Mouse (Mus musculus) forebrain, postnatal 0 days (tissue): ENCODE measurements around the gene Ccnc. TPM values are rescaled to one million over a fixed set of nuclear protein-coding genes. Genes with fewer than 3 reads are reported as not detected.
A peak's percentile ranks its signal among the peaks of the same experiment; 100 is the strongest.

Source experiments
- ATAC-seq: fragments of 200-750 bp; cut with Nextera tagmentation; 2 replicates; pipeline ENCODE4 v1.8.0; 2017; ENCODE audit warnings: mild to moderate bottlenecking, moderate library complexity
- DNase-seq: peaks from one replicate; pipeline ENCODE4 v3.0.0-alpha.2; 2015
- H3K27ac ChIP-seq: fragments of 300-500 bp; sonication (generic); 2 replicates; pipeline ENCODE4 v1.5.1; 2014; ENCODE audit warnings: low read depth, mild to moderate bottlenecking, antibody characterized with exemption, low read length, moderate library complexity, mixed read lengths
- H3K27me3 ChIP-seq: fragments of 300-500 bp; sonication (generic); 2 replicates; pipeline ENCODE4 v1.6.1; 2014; ENCODE audit warnings: mild to moderate bottlenecking, low read length, mixed read lengths; ENCODE audit not compliant: insufficient read depth
- H3K36me3 ChIP-seq: fragments of 300-500 bp; sonication (generic); 2 replicates; pipeline ENCODE4 v1.6.1; 2014; ENCODE audit warnings: mild to moderate bottlenecking, moderate library complexity; ENCODE audit not compliant: insufficient read depth
- H3K4me1 ChIP-seq: fragments of 300-500 bp; sonication (generic); 2 replicates; pipeline ENCODE4 v1.6.1; 2014; ENCODE audit warnings: antibody characterized with exemption; ENCODE audit not compliant: insufficient read depth
- H3K4me2 ChIP-seq: fragments of 300-500 bp; sonication (generic); 2 replicates; pipeline ENCODE4 v1.6.1; 2014; ENCODE audit warnings: low read depth, mild to moderate bottlenecking, moderate library complexity
- H3K4me3 ChIP-seq: fragments of 300-500 bp; sonication (generic); 2 replicates; pipeline ENCODE4 v1.5.1; 2014; ENCODE audit warnings: low read depth, low read length, mixed read lengths
- H3K9ac ChIP-seq: fragments of 300-500 bp; sonication (generic); 2 replicates; pipeline ENCODE4 v1.6.1; 2014; ENCODE audit warnings: mild to moderate bottlenecking
- H3K9me3 ChIP-seq: fragments of 300-500 bp; sonication (generic); 2 replicates; pipeline ENCODE4 v1.6.1; 2016; ENCODE audit warnings: low read length
- CTCF ChIP-seq: sonication (generic); IDR thresholded peaks from 2 replicates; pipeline ENCODE4 v1.5.1; 2016; ENCODE audit warnings: antibody characterized with exemption, control low read depth, low read depth
- WGBS: fragments of 180-500 bp; shearing (Covaris S2); extraction: QIAGEN DNeasy Blood & Tissue Kit; methylation state at CpG from one replicate; pipeline ENCODE4 v1.1.7; 2014; 5-methylcytosine and 5-hydroxymethylcytosine counted together
- polyA plus RNA-seq: library from polyadenylated mRNA; unstranded; fragments of >200 nt; fragmentation: Nextera tagmentation; extraction: Ambion mirVana; gene quantifications from 2 replicates; pipeline ENCODE4 v1.2.1, GENCODE M21; 2015
- total RNA-seq: library from RNA; depleted of rRNA; stranded (reverse); fragments of >200 nt; gene quantifications from 2 replicates; pipeline ENCODE4 v1.2.3, GENCODE M21; 2014

Ccnc gene
- total and polyA plus RNA-seq, 2 experiments from 2014 or later: 40.8 to 56.0 TPM

DNA sequence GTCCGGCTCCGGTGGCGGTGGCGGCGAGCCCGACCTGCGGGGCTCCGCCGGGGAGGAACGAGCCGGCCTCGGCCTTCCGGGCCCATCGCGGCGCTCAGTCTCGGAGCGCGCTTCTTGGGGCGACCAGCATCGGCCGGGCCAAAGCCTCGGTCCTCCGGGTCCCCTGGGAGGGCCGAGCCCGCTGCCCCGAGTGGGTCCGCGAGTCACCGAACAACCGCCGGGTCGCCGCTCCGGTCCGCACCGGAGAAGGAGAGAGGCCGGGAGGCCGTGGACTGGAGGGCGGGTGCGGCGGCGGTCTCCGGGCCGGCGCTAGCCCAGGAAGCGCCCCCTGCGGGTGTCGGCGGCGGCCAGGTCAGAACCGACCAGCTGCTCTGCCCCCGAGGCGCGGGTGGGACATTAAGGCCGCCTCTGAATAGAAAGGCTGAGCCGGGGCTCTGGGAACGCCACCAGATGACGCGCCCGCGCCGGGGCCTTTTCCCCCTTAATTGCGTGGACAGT, 38.7 kb upstream of the Ccnc start:
- H3K9me3 ChIP-seq: 0 out of 2 replicates have a peak, but pooled peaks cover 6% of the 10 kb centered on the region
- peaks cover 83% of the 10 kb centered on the region for H3K27me3 ChIP-seq
- 0 out of 2 replicates have a peak, but pooled peaks cover 4% of the 10 kb centered on the region for H3K4me1 ChIP-seq
- TF ChIP-seq CTCF: no peak
- H3K27ac ChIP-seq: no peak overlapping the region
- H3K4me2 ChIP-seq: peak overlapping the region; percentile 65
- H3K4me3 ChIP-seq: peak overlapping the region; percentile 35
- H3K36me3 ChIP-seq: no peaks in the 10 kb centered on the region
- DNase-seq: peak; percentile 39
- peak overlapping the region; percentile 14; the same call in 1 of the 2 replicates for H3K9ac ChIP-seq
- ATAC-seq: peak; percentile 36
- WGBS: under 1% methylated on average over 62 of the region's 64 CpGs

DNA sequence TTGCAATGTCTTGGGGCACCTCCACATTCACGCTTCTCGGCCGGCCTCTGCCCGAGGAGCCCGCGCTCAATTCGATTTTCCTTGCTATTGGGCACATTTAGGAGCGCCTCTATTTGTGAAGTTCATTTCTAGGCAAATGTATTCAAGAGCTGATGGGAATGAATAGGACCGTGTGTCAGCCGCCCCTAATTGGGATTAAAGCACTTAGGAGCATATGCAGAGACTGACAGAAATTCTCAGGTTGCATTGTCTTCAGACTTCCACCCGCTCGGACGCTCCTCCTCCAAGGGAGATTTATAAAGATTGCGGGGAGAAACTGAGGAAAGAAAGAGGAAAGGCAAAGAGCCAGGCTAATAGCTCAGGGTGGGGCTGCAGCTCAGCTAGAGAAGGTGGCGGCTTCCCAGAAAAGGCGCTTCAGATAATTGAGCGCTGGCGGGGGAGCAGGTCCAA, 38.0 kb upstream of the Ccnc start:
- Histone ChIP-seq H3K36me3 (no peaks in the 10 kb centered on the region), H3K27me3 (peaks cover 76% of the 10 kb centered on the region), H3K9me3 (0 out of 2 replicates have a peak, but pooled peaks cover 6% of the 10 kb centered on the region), H3K4me3 (no peak overlapping the region; the same call in 1 of the 2 replicates), H3K9ac (no peak overlapping the region), H3K4me2 (peak overlapping the region; percentile 65; the same call in 1 of the 2 replicates), H3K27ac (no peak overlapping the region), H3K4me1 (0 out of 2 replicates have a peak, but pooled peaks cover 4% of the 10 kb centered on the region)
- TF ChIP-seq CTCF: no peak
- DNase-seq: peak; percentile 48
- ATAC-seq: no peak
- WGBS: under 1% methylated on average over 18 of the region's 18 CpGs

DNA sequence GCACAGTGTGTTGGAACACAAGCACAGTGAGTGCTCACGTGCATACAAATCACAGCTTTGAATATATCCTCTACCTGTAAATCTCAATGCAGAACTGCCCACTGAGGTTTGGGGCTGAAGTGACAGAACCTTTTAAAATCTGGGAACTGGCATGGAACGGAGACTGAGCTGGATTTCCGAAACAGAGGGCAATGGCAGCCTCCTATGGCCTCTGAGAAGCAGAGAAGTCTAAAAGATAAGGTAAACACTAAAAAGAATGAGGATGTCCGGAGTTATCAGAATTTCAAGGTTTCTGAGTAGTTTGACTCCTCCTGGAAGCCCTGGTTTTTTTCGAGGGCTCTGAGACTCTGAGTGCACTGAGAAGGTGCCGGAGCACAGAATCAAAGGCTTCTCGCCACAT, 37.3 kb upstream of the Ccnc start:
- no peak for TF ChIP-seq CTCF
- Histone ChIP-seq H3K27ac (no peak overlapping the region), H3K9me3 (0 out of 2 replicates have a peak, but pooled peaks cover 6% of the 10 kb centered on the region), H3K4me3 (no peak overlapping the region), H3K9ac (no peak overlapping the region), H3K4me1 (0 out of 2 replicates have a peak, but pooled peaks cover 4% of the 10 kb centered on the region), H3K36me3 (no peaks in the 10 kb centered on the region), H3K4me2 (no peak overlapping the region), H3K27me3 (peaks cover 68% of the 10 kb centered on the region)
- ATAC-seq (no peak), DNase-seq (peak; percentile 11)
- 5% methylated on average over 7 of the region's 7 CpGs for WGBS

DNA sequence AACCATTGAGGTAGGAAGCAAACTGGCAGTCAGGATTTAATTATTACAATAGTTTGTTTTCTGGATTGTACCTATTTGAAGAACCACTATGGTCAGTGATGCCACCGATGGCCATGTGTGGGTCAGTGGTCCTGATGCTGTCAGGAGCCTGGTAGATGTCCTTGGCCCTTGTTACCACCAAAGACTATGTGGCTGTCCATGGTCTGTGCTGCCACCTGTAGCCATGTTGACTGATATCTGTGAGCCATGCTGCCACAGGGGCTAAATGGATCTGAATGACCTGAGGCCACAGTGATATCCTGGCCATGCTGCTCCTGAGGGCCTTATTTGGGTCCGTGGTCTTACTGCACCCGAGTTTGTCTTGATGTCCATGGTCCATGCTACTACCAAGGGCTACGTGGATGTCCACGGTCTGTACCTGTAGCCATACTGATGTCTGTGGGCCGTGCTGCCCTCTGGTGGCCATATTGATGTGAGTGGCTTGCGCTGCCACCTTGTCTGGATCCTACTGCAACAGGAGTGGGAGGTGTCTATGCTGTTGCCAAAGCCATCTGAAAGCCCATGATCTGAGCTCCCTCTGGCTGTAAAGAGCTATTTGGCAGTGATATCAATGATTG, 31.8 kb upstream of the Ccnc start:
- no peak overlapping the region for H3K4me3 ChIP-seq
- H3K9me3 ChIP-seq: no peaks in the 10 kb centered on the region
- ATAC-seq (peak; percentile 48), DNase-seq (peak; percentile 41)
- H3K9ac ChIP-seq: no peak overlapping the region
- peaks cover 25% of the 10 kb centered on the region for H3K27me3 ChIP-seq
- H3K4me1 ChIP-seq: no peaks in the 10 kb centered on the region
- H3K36me3 ChIP-seq: no peaks in the 10 kb centered on the region
- WGBS: 27% methylated on average over 7 of the region's 7 CpGs
- peak; percentile 79 for TF ChIP-seq CTCF
- no peak overlapping the region for H3K27ac ChIP-seq
- no peak overlapping the region for H3K4me2 ChIP-seq

DNA sequence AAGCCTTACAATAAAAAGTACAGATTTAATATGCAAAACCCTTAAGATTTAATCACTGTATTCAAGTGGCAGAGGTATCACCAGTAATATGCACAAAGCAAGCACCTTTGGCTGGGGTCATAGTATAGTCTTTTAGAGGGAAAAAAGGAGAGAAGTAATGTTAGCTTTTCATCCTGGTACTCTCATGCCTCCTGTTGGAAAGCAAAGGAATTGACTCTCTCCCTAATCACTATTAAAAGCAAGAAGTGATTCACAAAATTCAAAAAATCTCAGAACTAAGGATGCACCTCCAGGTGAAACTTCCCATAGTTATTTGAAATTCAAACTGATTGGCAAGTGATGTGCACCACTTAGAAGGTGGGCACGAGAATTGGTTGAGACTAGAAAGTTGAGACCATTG, 22.5 kb upstream of the Ccnc start:
- peak; percentile 40 for TF ChIP-seq CTCF
- 60% methylated on average over 1 of the region's 1 CpGs for WGBS
- ATAC-seq: no peak

DNA sequence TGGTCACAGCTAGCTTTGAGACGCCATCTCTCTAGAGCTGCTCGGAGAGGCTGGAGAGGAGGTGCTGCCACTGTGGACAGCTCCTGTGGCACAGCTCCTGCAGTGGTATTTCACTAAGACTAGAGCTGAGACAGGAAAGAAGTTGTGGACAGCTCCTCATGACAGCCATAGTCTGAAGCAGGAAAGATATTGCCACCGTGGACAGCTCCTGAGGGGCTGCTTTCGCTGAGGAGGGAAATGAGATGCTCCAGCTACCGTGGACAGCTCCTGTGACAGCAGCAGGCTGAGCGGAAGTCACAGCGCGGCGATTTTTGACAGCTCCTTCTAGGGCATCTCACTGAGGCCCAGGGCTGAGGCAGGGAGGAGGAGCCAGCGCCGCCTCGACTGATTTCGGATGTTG, 15.4 kb upstream of the Ccnc start:
- ATAC-seq (peak; percentile 68), DNase-seq (peak; percentile 49)
- no peaks in the 10 kb centered on the region for H3K4me1 ChIP-seq
- TF ChIP-seq CTCF: no peak
- H3K27ac ChIP-seq: no peak overlapping the region
- no peaks in the 10 kb centered on the region for H3K36me3 ChIP-seq
- no peaks in the 10 kb centered on the region for H3K9me3 ChIP-seq
- peaks cover 5% of the 10 kb centered on the region; the same call in 1 of the 2 replicates for H3K27me3 ChIP-seq
- peak overlapping the region; percentile 14; the same call in 1 of the 2 replicates for H3K4me3 ChIP-seq
- H3K9ac ChIP-seq: no peak overlapping the region
- H3K4me2 ChIP-seq: peak overlapping the region; percentile 39
- 6% methylated on average over 13 of the region's 13 CpGs for WGBS

More for the DNA sequence above, 22.5 kb upstream of the Ccnc start:
- Histone ChIP-seq H3K4me2 (no peak overlapping the region), H3K9me3 (no peaks in the 10 kb centered on the region), H3K27me3 (peaks cover 6% of the 10 kb centered on the region; the same call in 1 of the 2 replicates), H3K4me1 (no peaks in the 10 kb centered on the region), H3K27ac (no peak overlapping the region), H3K36me3 (no peaks in the 10 kb centered on the region), H3K9ac (no peak overlapping the region), H3K4me3 (no peak overlapping the region)
- DNase-seq: no peak

DNA sequence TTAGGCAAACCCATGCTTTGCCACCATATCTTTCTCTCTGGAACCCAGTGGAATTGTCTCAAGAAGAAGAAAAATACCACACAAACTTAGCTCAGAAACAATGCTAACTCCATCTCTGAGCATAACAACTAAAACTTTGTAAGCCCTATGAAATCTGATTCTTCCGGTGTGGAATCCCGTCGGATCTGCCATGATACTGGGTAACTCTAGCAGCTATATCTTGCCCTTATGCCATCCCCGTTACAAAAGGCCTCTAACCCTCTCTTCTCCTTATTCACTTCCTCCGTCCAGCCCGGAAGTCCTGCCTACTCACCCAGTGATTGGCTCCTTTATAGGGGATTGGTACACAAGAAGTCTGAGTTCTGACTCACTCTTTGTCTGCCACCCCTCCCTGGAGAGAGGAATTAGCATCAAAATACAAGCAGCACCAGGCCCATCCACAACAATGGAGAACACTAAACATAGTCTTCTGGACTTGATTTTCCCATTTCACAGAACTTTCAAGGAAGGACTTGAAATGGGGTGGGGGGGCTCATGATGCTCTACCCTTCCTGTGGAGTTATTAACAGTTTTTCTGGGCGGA, 4.7 kb upstream of the Ccnc start:
- 36% methylated on average over 7 of the region's 7 CpGs for WGBS
- Histone ChIP-seq H3K4me1 (no peaks in the 10 kb centered on the region), H3K36me3 (no peaks in the 10 kb centered on the region), H3K9ac (no peak overlapping the region), H3K4me3 (no peak overlapping the region), H3K27me3 (no peaks in the 10 kb centered on the region), H3K4me2 (no peak overlapping the region), H3K9me3 (no peaks in the 10 kb centered on the region), H3K27ac (no peak overlapping the region)
- TF ChIP-seq CTCF: no peak
- no peak for ATAC-seq
- no peak for DNase-seq
